In the genomic region with DNA sequence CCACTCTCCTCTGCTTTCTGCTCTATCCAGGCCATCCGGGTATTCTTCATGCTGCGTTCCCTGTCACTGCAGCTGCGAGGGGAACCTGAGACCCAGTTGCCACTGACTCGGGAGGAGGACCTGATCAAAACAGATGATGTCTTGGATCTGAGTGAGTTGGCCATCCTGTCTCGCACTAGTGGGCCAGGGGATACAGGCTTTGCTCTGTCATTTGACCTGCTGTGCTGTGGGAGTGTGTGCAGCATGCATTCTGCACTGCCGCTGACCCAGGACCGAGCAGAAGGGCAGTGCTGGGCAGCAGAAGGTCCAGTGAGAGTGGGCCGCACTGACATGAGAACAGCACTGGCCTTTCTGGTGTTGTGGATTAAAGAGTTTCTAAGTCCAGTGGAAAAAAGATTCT, we compare ENCODE assay signal across 17 mouse cellular contexts.
"Had no signal": no experiment of that assay in that cellular context is flagged by ENCODE, and none has a peak within 500 bp of the region (broad histone marks: within the 10 kb centered on the region; RNA-seq: fewer than 3 reads in every experiment).

No protein-coding gene starts in this region.

- H3K36me3 ChIP-seq: lung, embryonic 15.5 days; midbrain, embryonic 15.5 days; neural tube, embryonic 12.5 days; stomach, embryonic 15.5 days had no signal

- H3K27ac ChIP-seq: lung, embryonic 15.5 days; macrophage; midbrain, embryonic 13.5 days; midbrain, embryonic 15.5 days; neural tube, embryonic 12.5 days; stomach, embryonic 15.5 days; stomach, postnatal 0 days had no signal

- H3K4me1 ChIP-seq: midbrain, embryonic 15.5 days; neural tube, embryonic 12.5 days; stomach, embryonic 15.5 days had no signal

- H3K9me3 ChIP-seq: lung, embryonic 15.5 days; megakaryocyte, embryonic 14.5 days; midbrain, embryonic 13.5 days; midbrain, embryonic 15.5 days; neural tube, embryonic 12.5 days; stomach, embryonic 15.5 days had no signal

- H3K4me3 ChIP-seq: lung, embryonic 15.5 days; megakaryocyte, embryonic 14.5 days; midbrain, embryonic 13.5 days; midbrain, embryonic 15.5 days; neural tube, embryonic 12.5 days; stomach, embryonic 15.5 days had no signal

- DNase-seq: lung, adult 2 months; lung, postnatal 14 days; lung, postnatal 36 days; right cerebral cortex, postnatal 14 days; thymus, adult 2 months; thymus, postnatal 25 days; thymus, postnatal 4 days had no signal

- ATAC-seq: lung, postnatal 0 days; midbrain, embryonic 13.5 days; midbrain, embryonic 15.5 days had no signal

- H3K27me3 ChIP-seq: lung, embryonic 15.5 days; megakaryocyte, embryonic 14.5 days; midbrain, embryonic 13.5 days; midbrain, embryonic 15.5 days; neural tube, embryonic 12.5 days; stomach, embryonic 15.5 days had no signal

- H3K9ac ChIP-seq: lung, embryonic 15.5 days; midbrain, embryonic 13.5 days; midbrain, embryonic 15.5 days; neural tube, embryonic 12.5 days; stomach, embryonic 15.5 days had no signal

- H3K4me2 ChIP-seq: lung, embryonic 15.5 days; midbrain, embryonic 11.5 days; midbrain, embryonic 13.5 days; midbrain, embryonic 15.5 days; neural tube, embryonic 12.5 days; stomach, embryonic 15.5 days had no signal
